Comparison of ENCODE assay signal across 21 mouse cellular contexts in genomic region chr5:20990062-20990809, GRCm38 (mm10). TPM values are rescaled to one million over a fixed set of nuclear protein-coding genes. Genes with fewer than 3 reads are reported as not detected.
DNase-seq lines count a peak whose midpoint lies in the region; ATAC-seq and TF ChIP-seq lines count a peak whose summit lies in the region.
"Had no signal": no experiment of that assay in that cellular context is flagged by ENCODE, and none has a peak within 500 bp of the region (broad histone marks: within the 10 kb centered on the region; RNA-seq: fewer than 3 reads in every experiment).

No protein-coding gene starts in this region.

- TF ChIP-seq POLR2A in liver, adult 2 months (IDR thresholded peaks at IDR 0.05; ENCODE audit: extremely low read depth, insufficient read depth, low read length): no peak
- no peak for TF ChIP-seq POLR2A in small intestine, adult 2 months (IDR thresholded peaks at IDR 0.05; ENCODE audit: low read depth, low read length)

- no peak for TF ChIP-seq CTCF in liver, adult 2 months (IDR thresholded peaks at IDR 0.05; ENCODE audit: low read depth, low read length)
- no peak for TF ChIP-seq CTCF in intestine, postnatal 0 days (IDR thresholded peaks at IDR 0.05; ENCODE audit: low read depth)
- no peak for TF ChIP-seq CTCF in small intestine, adult 2 months (IDR thresholded peaks at IDR 0.05; ENCODE audit: extremely low read depth, insufficient read length, insufficient replicate concordance, low read depth, low read length)

- WGBS in liver, adult 2 months: 55% methylated on average over 8 of the region's 8 CpGs
- 87% methylated on average over 8 of the region's 8 CpGs for WGBS in liver, embryonic 12.5 days (ENCODE audit: insufficient replicate concordance)
- 69% methylated on average over 8 of the region's 8 CpGs for WGBS in intestine, embryonic 15.5 days
- WGBS in intestine, postnatal 0 days: 56% methylated on average over 8 of the region's 8 CpGs
- 45% methylated on average over 8 of the region's 8 CpGs for WGBS in small intestine, adult 2 months
- WGBS in forebrain, embryonic 14.5 days: 97% methylated on average over 8 of the region's 8 CpGs

- H3K9me3 ChIP-seq in liver, embryonic 12.5 days (replicated peaks): no peaks in the 10 kb centered on the region
- no peaks in the 10 kb centered on the region for H3K9me3 ChIP-seq in intestine, embryonic 15.5 days
- no peaks in the 10 kb centered on the region for H3K9me3 ChIP-seq in intestine, postnatal 0 days (ENCODE audit: control insufficient read depth)
- no peaks in the 10 kb centered on the region for H3K9me3 ChIP-seq in forebrain, embryonic 14.5 days (replicated peaks; ENCODE audit: control insufficient read depth, low read length)
- H3K9me3 ChIP-seq: embryonic facial prominence, embryonic 10.5 days; embryonic facial prominence, embryonic 12.5 days; forebrain, embryonic 13.5 days had no signal

- peaks cover 7% of the 10 kb centered on the region for H3K4me1 ChIP-seq in liver, adult 2 months (ENCODE audit: control insufficient read depth, insufficient read depth, low read length)
- no peaks in the 10 kb centered on the region for H3K4me1 ChIP-seq in liver, embryonic 12.5 days
- no peaks in the 10 kb centered on the region for H3K4me1 ChIP-seq in intestine, embryonic 15.5 days (replicated peaks)
- H3K4me1 ChIP-seq in intestine, postnatal 0 days (replicated peaks; ENCODE audit: control insufficient read depth, insufficient read depth, low read length): no peaks in the 10 kb centered on the region
- H3K4me1 ChIP-seq in small intestine, adult 2 months (ENCODE audit: control insufficient read depth, insufficient read depth, insufficient read length, low read length): no peaks in the 10 kb centered on the region; the same call in 1 of the 2 replicates
- H3K4me1 ChIP-seq in forebrain, embryonic 14.5 days (ENCODE audit: control insufficient read depth, insufficient read depth, low read length): no peaks in the 10 kb centered on the region
- H3K4me1 ChIP-seq: embryonic facial prominence, embryonic 10.5 days; embryonic facial prominence, embryonic 12.5 days; forebrain, embryonic 13.5 days had no signal

- no peaks in the 10 kb centered on the region for H3K27me3 ChIP-seq in liver, adult 2 months (ENCODE audit: control insufficient read depth, insufficient read depth, low read length)
- no peaks in the 10 kb centered on the region for H3K27me3 ChIP-seq in liver, embryonic 12.5 days (replicated peaks)
- H3K27me3 ChIP-seq in intestine, embryonic 15.5 days (replicated peaks): no peaks in the 10 kb centered on the region
- no peaks in the 10 kb centered on the region for H3K27me3 ChIP-seq in intestine, postnatal 0 days (replicated peaks; ENCODE audit: control insufficient read depth, insufficient read depth, low read length)
- H3K27me3 ChIP-seq in small intestine, adult 2 months (ENCODE audit: control insufficient read depth, insufficient read depth, low read length): no peaks in the 10 kb centered on the region
- no peaks in the 10 kb centered on the region for H3K27me3 ChIP-seq in forebrain, embryonic 14.5 days (replicated peaks; ENCODE audit: control insufficient read depth, insufficient read depth, low read length)
- H3K27me3 ChIP-seq: embryonic facial prominence, embryonic 12.5 days; forebrain, embryonic 13.5 days had no signal

- ATAC-seq in liver, embryonic 12.5 days: no peak
- peak; percentile 86 for ATAC-seq in intestine, embryonic 15.5 days
- peak; percentile 53; the same call in 1 of the 2 replicates for ATAC-seq in intestine, postnatal 0 days
- ATAC-seq in forebrain, embryonic 14.5 days: no peak
- ATAC-seq: activated CD4-positive, CD25-positive, alpha-beta regulatory T cell, adult 4 months; forebrain, embryonic 13.5 days; forebrain, embryonic 16.5 days had no signal

- H3K27ac ChIP-seq in liver, adult 2 months (replicated peaks; ENCODE audit: insufficient read depth, low read depth, low read length): no peak overlapping the region
- no peak overlapping the region for H3K27ac ChIP-seq in liver, embryonic 12.5 days
- no peak overlapping the region for H3K27ac ChIP-seq in intestine, embryonic 15.5 days
- H3K27ac ChIP-seq in intestine, postnatal 0 days (ENCODE audit: low read depth, low read length): 0 out of 2 replicates have a peak overlapping the region, but pooled peaks have one; percentile 2
- H3K27ac ChIP-seq in small intestine, adult 2 months (ENCODE audit: insufficient read depth, low read depth, low read length): peak overlapping the region; percentile 30; the same call in 1 of the 2 replicates
- no peak overlapping the region for H3K27ac ChIP-seq in forebrain, embryonic 14.5 days (ENCODE audit: low read depth, low read length)
- H3K27ac ChIP-seq: embryonic facial prominence, embryonic 10.5 days; embryonic facial prominence, embryonic 12.5 days; forebrain, embryonic 13.5 days had no signal

- no peaks in the 10 kb centered on the region for H3K79me2 ChIP-seq in liver, adult 2 months (ENCODE audit: control insufficient read depth, insufficient read depth, low read length)

- H3K4me2 ChIP-seq in liver, embryonic 12.5 days: no peak overlapping the region
- H3K4me2 ChIP-seq in intestine, embryonic 15.5 days (replicated peaks): no peak overlapping the region
- H3K4me2 ChIP-seq in intestine, postnatal 0 days (replicated peaks; ENCODE audit: low read depth): no peak overlapping the region
- no peak overlapping the region for H3K4me2 ChIP-seq in forebrain, embryonic 14.5 days (ENCODE audit: low read length)
- H3K4me2 ChIP-seq: embryonic facial prominence, embryonic 12.5 days; forebrain, embryonic 13.5 days had no signal

- DNase-seq in liver, adult 2 months (ENCODE audit: extremely low read depth, low read depth, low spot score): peak; percentile 81
- DNase-seq in layer of hippocampus, adult 8-10 months (ENCODE audit: low spot score in 2 of 2): no peak
- DNase-seq in ovary, postnatal 14 days (ENCODE audit: low spot score): no peak
- DNase-seq in forebrain, embryonic 14.5 days (ENCODE audit: low spot score): no peak
- DNase-seq: adrenal gland, adult 8-10 months; adrenal gland, postnatal 14 days; adrenal gland, postnatal 36 days; cerebellum, adult 11-12 months; cerebellum, adult 2 months; cerebellum, adult 9-10 months; cerebellum, postnatal 10 days; cerebellum, postnatal 25 days had no signal

- no peak overlapping the region for H3K9ac ChIP-seq in liver, adult 2 months (ENCODE audit: low read depth, low read length)
- H3K9ac ChIP-seq in liver, embryonic 12.5 days: no peak overlapping the region
- H3K9ac ChIP-seq in intestine, embryonic 15.5 days: no peak overlapping the region
- no peak overlapping the region for H3K9ac ChIP-seq in intestine, postnatal 0 days (ENCODE audit: low read depth, low read length)
- no peak overlapping the region for H3K9ac ChIP-seq in forebrain, embryonic 14.5 days (ENCODE audit: low read length)
- H3K9ac ChIP-seq: embryonic facial prominence, embryonic 12.5 days; forebrain, embryonic 13.5 days had no signal

- no peak overlapping the region for H3K4me3 ChIP-seq in liver, adult 2 months (ENCODE audit: insufficient read depth, low read depth, low read length)
- no peak overlapping the region for H3K4me3 ChIP-seq in liver, embryonic 12.5 days
- H3K4me3 ChIP-seq in intestine, embryonic 15.5 days (replicated peaks): no peak overlapping the region
- no peak overlapping the region for H3K4me3 ChIP-seq in intestine, postnatal 0 days (ENCODE audit: low read depth, low read length)
- H3K4me3 ChIP-seq in small intestine, adult 2 months (ENCODE audit: low read depth, low read length): no peak overlapping the region
- no peak overlapping the region for H3K4me3 ChIP-seq in forebrain, embryonic 14.5 days (ENCODE audit: low read depth, low read length)
- H3K4me3 ChIP-seq: embryonic facial prominence, embryonic 10.5 days; embryonic facial prominence, embryonic 12.5 days; forebrain, embryonic 13.5 days had no signal

- peaks cover 34% of the 10 kb centered on the region for H3K36me3 ChIP-seq in liver, adult 2 months (ENCODE audit: control insufficient read depth, insufficient read depth, low read length)
- H3K36me3 ChIP-seq in liver, embryonic 12.5 days: peaks cover 83% of the 10 kb centered on the region
- peaks cover 7% of the 10 kb centered on the region; the same call in 1 of the 2 replicates for H3K36me3 ChIP-seq in intestine, embryonic 15.5 days
- peaks cover 55% of the 10 kb centered on the region for H3K36me3 ChIP-seq in intestine, postnatal 0 days (ENCODE audit: control insufficient read depth, insufficient read depth)
- H3K36me3 ChIP-seq in small intestine, adult 2 months (ENCODE audit: control insufficient read depth, insufficient read depth, low read length): peaks cover 38% of the 10 kb centered on the region
- H3K36me3 ChIP-seq in forebrain, embryonic 14.5 days (ENCODE audit: control insufficient read depth, insufficient read depth, low read length): peaks cover 82% of the 10 kb centered on the region

RNA-seq across cellular contexts. Expression of gene Rsbn1l, which starts 34.0 kb away (rescaled TPM):
- 7.7 and 8.6 TPM in 2 replicates for total RNA-seq in liver, adult 2 months (2014; rRNA removed)
- 1.3 and 1.6 TPM in 2 replicates for polyA plus RNA-seq in liver, adult 2 months (2012; rRNA removed)
- polyA plus RNA-seq in liver, embryonic 12.5 days (2016; fragmentation: Nextera tagmentation; extraction: Ambion mirVana): 6.4 and 6.6 TPM in 2 replicates
- 4.2 and 4.9 TPM in 2 replicates for polyA plus RNA-seq in intestine, embryonic 15.5 days (2015; fragmentation: Nextera tagmentation; extraction: Ambion mirVana)
- 3.7 and 4.3 TPM in 2 replicates for polyA plus RNA-seq in intestine, postnatal 0 days (2015; fragmentation: Nextera tagmentation; extraction: Ambion mirVana)
- 1.5 and 3.4 TPM in 2 replicates for polyA plus RNA-seq in small intestine, adult 2 months (2012; rRNA removed)
- total RNA-seq in layer of hippocampus, adult 8-10 months (2022): 10 to 100 TPM; 19.5 to 22.1 (median 20.8) TPM
- polyA plus RNA-seq in forebrain, embryonic 14.5 days (2014; fragmentation: Nextera tagmentation; extraction: Ambion mirVana): 5.3 TPM in 2 replicates

Comparison
In these comparisons a context has a peak if more than half of its experiments do, and no peak if none do; other contexts are left out.
1. H3K27ac ChIP-seq: peak in intestine, postnatal 0 days (single experiment) and small intestine, adult 2 months (single experiment); none in liver, adult 2 months (single experiment), liver, embryonic 12.5 days (single experiment), intestine, embryonic 15.5 days (single experiment) and forebrain, embryonic 14.5 days (single experiment).
2. ATAC-seq: peak in intestine, embryonic 15.5 days (single experiment) and intestine, postnatal 0 days (single experiment); none in liver, embryonic 12.5 days (single experiment) and forebrain, embryonic 14.5 days (single experiment).